Mouse (Mus musculus): ENCODE measurements around the gene a.

- TF ChIP-seq CTCF (IDR thresholded peaks at IDR 0.05; ENCODE audit: low read depth) (no peak), EP300 (optimal IDR thresholded peaks at IDR 0.05) (no peak)
Observed at GRCm38 (mm10) chr2:154893045-154893385, 101.8 kb downstream of the a start.
